Comparison of ENCODE assay signal across 17 mouse cellular contexts in genomic region chr6:66903206-66903605, GRCm38 (mm10). TPM values are rescaled to one million over a fixed set of nuclear protein-coding genes. Genes with fewer than 3 reads are reported as not detected.
DNase-seq lines count a peak whose midpoint lies in the region; ATAC-seq lines count a peak whose summit lies in the region.
"Had no signal": no experiment of that assay in that cellular context is flagged by ENCODE, and none has a peak within 500 bp of the region (broad histone marks: within the 10 kb centered on the region; RNA-seq: fewer than 3 reads in every experiment).

No protein-coding gene starts in this region.

- WGBS in forebrain, embryonic 15.5 days, result 83% methylated on average over 9 of the region's 9 CpGs
- 92% methylated on average over 9 of the region's 9 CpGs for WGBS in forebrain, embryonic 13.5 days

- 0 out of 2 replicates have a peak, but pooled peaks have one; percentile 53 for ATAC-seq in forebrain, embryonic 15.5 days (replicated peaks)
- no peak for ATAC-seq in forebrain, embryonic 13.5 days
- ATAC-seq: hindbrain, postnatal 0 days had no signal

- H3K36me3 ChIP-seq in forebrain, embryonic 15.5 days, result no peaks in the 10 kb centered on the region
- no peaks in the 10 kb centered on the region for H3K36me3 ChIP-seq in forebrain, embryonic 13.5 days (ENCODE audit: poor library complexity, severe bottlenecking)
- H3K36me3 ChIP-seq: embryonic facial prominence, embryonic 13.5 days; kidney, embryonic 15.5 days; limb, embryonic 13.5 days; neural tube, embryonic 12.5 days had no signal

- peak; percentile 28 to 33 for DNase-seq in layer of hippocampus, adult 8-10 months (ENCODE audit: low spot score in 2 of 2)
- no peak for DNase-seq in layer of hippocampus, adult 11-12 months (ENCODE audit: low spot score)
- DNase-seq in right cerebral cortex, postnatal 10 days (ENCODE audit: low spot score in 2 of 2), result peak; percentile 56 to 58
- no peak for DNase-seq in thymus, postnatal 0 days (ENCODE audit: low spot score)
- DNase-seq in ovary, postnatal 10 days (ENCODE audit: low spot score), result no peak
- DNase-seq in spleen, postnatal 4 days (ENCODE audit: low spot score in 2 of 2), result no peak
- DNase-seq: adrenal gland, postnatal 25 days; gastrocnemius, postnatal 14 days; thymus, adult 2 months had no signal

- no peaks in the 10 kb centered on the region for H3K27me3 ChIP-seq in forebrain, embryonic 15.5 days
- H3K27me3 ChIP-seq in forebrain, embryonic 13.5 days, result no peaks in the 10 kb centered on the region
- H3K27me3 ChIP-seq: embryonic facial prominence, embryonic 13.5 days; kidney, embryonic 15.5 days; limb, embryonic 13.5 days; neural tube, embryonic 12.5 days had no signal

- no peak overlapping the region for H3K27ac ChIP-seq in forebrain, embryonic 15.5 days (replicated peaks)
- H3K27ac ChIP-seq in forebrain, embryonic 13.5 days, result no peak overlapping the region
- H3K27ac ChIP-seq: embryonic facial prominence, embryonic 13.5 days; hindbrain, postnatal 0 days; kidney, embryonic 15.5 days; limb, embryonic 13.5 days; neural tube, embryonic 12.5 days had no signal

- H3K4me1 ChIP-seq in forebrain, embryonic 15.5 days, result no peaks in the 10 kb centered on the region
- H3K4me1 ChIP-seq in forebrain, embryonic 13.5 days, result no peaks in the 10 kb centered on the region
- H3K4me1 ChIP-seq: neural tube, embryonic 12.5 days had no signal

- no peak overlapping the region for H3K4me2 ChIP-seq in forebrain, embryonic 15.5 days (replicated peaks)
- no peak overlapping the region for H3K4me2 ChIP-seq in forebrain, embryonic 13.5 days
- H3K4me2 ChIP-seq: embryonic facial prominence, embryonic 13.5 days; heart, embryonic 11.5 days; kidney, embryonic 15.5 days; limb, embryonic 13.5 days; neural tube, embryonic 12.5 days had no signal

- H3K4me3 ChIP-seq in forebrain, embryonic 15.5 days, result no peak overlapping the region
- H3K4me3 ChIP-seq in forebrain, embryonic 13.5 days, result no peak overlapping the region
- H3K4me3 ChIP-seq: embryonic facial prominence, embryonic 13.5 days; kidney, embryonic 15.5 days; limb, embryonic 13.5 days; neural tube, embryonic 12.5 days had no signal

- no peaks in the 10 kb centered on the region for H3K9me3 ChIP-seq in forebrain, embryonic 15.5 days
- H3K9me3 ChIP-seq in forebrain, embryonic 13.5 days (replicated peaks), result no peaks in the 10 kb centered on the region; the same call in 1 of the 2 replicates
- H3K9me3 ChIP-seq: embryonic facial prominence, embryonic 13.5 days; kidney, embryonic 15.5 days; limb, embryonic 13.5 days; neural tube, embryonic 12.5 days had no signal

- no peak overlapping the region for H3K9ac ChIP-seq in forebrain, embryonic 15.5 days (replicated peaks)
- H3K9ac ChIP-seq in forebrain, embryonic 13.5 days, result no peak overlapping the region
- H3K9ac ChIP-seq: embryonic facial prominence, embryonic 13.5 days; kidney, embryonic 15.5 days; limb, embryonic 13.5 days; neural tube, embryonic 12.5 days had no signal

RNA-seq across cellular contexts. Expression of gene Gng12, which starts 7.0 kb away (rescaled TPM):
- polyA plus RNA-seq in forebrain, embryonic 15.5 days (2015; fragmentation: Nextera tagmentation; extraction: Ambion mirVana), result 22.2 and 28.1 TPM in 2 replicates
- 21.7 and 22.4 TPM in 2 replicates for polyA plus RNA-seq in forebrain, embryonic 13.5 days (2015; fragmentation: Nextera tagmentation; extraction: Ambion mirVana)
- 10 to 100 TPM; 56.7 to 75.5 (median 67.9) TPM for total RNA-seq in layer of hippocampus, adult 8-10 months (2022)
- polyA plus RNA-seq in thymus, postnatal 0 days (2015; fragmentation: Nextera tagmentation; extraction: Ambion mirVana), result 34.5 and 39.6 TPM in 2 replicates

Comparison
In these comparisons a context has a peak if more than half of its experiments do, and no peak if none do; other contexts are left out.
1. DNase-seq: peak in layer of hippocampus, adult 8-10 months (2 of 2) and right cerebral cortex, postnatal 10 days (2 of 2); none in layer of hippocampus, adult 11-12 months (single experiment), thymus, postnatal 0 days (single experiment), ovary, postnatal 10 days (single experiment) and spleen, postnatal 4 days (0 of 2).